Mouse (Mus musculus) liver, embryonic 11.5 days (tissue): ENCODE data around the gene Mfap1a. TPM values are rescaled to one million over a fixed set of nuclear protein-coding genes. Genes with fewer than 3 reads are reported as not detected.

Source experiments
- ATAC-seq: fragments of 200-750 bp; cut with Nextera tagmentation; replicated peaks from 2 replicates; pipeline ENCODE4 v1.8.0; 2017; ENCODE audit warnings: moderate number of reproducible peaks, mild to moderate bottlenecking, moderate TSS enrichment, moderate library complexity; ENCODE audit not compliant: low FRiP score
- DNase-seq: peaks from one replicate; pipeline ENCODE4 v3.0.0-alpha.2; 2017; ENCODE audit warnings: low spot score
- H3K27ac ChIP-seq: fragments of 300-500 bp; sonication (generic); 2 replicates; pipeline ENCODE4 v1.5.1; 2014; ENCODE audit warnings: mild to moderate bottlenecking, low read depth, low read length, control low read depth
- H3K27me3 ChIP-seq: fragments of 300-500 bp; sonication (generic); replicated peaks from 2 replicates; pipeline ENCODE4 v1.6.1; 2014; ENCODE audit warnings: low read length, mixed read lengths; ENCODE audit not compliant: control insufficient read depth, insufficient read depth
- H3K36me3 ChIP-seq: fragments of 300-500 bp; sonication (generic); 2 replicates; pipeline ENCODE4 v1.6.1; 2014; ENCODE audit warnings: mild to moderate bottlenecking, low read length, moderate library complexity, mixed read lengths; ENCODE audit not compliant: control insufficient read depth, insufficient read depth
- H3K4me1 ChIP-seq: fragments of 300-500 bp; sonication (generic); replicated peaks from 2 replicates; pipeline ENCODE4 v1.6.1; 2014; ENCODE audit warnings: low read length, mixed read lengths; ENCODE audit not compliant: control insufficient read depth, insufficient read depth
- H3K4me2 ChIP-seq: fragments of 300-500 bp; sonication (generic); 2 replicates; pipeline ENCODE4 v1.6.1; 2014; ENCODE audit warnings: mild to moderate bottlenecking, control low read depth, moderate library complexity
- H3K4me3 ChIP-seq: fragments of 300-500 bp; sonication (generic); 2 replicates; pipeline ENCODE4 v1.5.1; 2014; ENCODE audit warnings: low read depth, low read length, control low read depth
- H3K9ac ChIP-seq: fragments of 300-500 bp; sonication (generic); 2 replicates; pipeline ENCODE4 v1.6.1; 2014; ENCODE audit warnings: low read depth, low read length, control low read depth
- H3K9me3 ChIP-seq: fragments of 300-500 bp; sonication (generic); 2 replicates; pipeline ENCODE4 v1.6.1; 2016; ENCODE audit warnings: low read length, inconsistent platforms, mixed read lengths; ENCODE audit not compliant: control insufficient read depth
- WGBS: fragments of 180-500 bp; shearing (Covaris S2); extraction: QIAGEN DNeasy Blood & Tissue Kit; methylation state at CpG from one replicate; pipeline ENCODE4 v1.1.7; 2014; 5-methylcytosine and 5-hydroxymethylcytosine counted together
- polyA plus RNA-seq: library from polyadenylated mRNA; unstranded; fragments of >200 nt; fragmentation: Nextera tagmentation; extraction: Ambion mirVana; gene quantifications from 2 replicates; pipeline ENCODE4 v1.2.1, GENCODE M21; 2014

The Mfap1a gene
- polyA plus RNA-seq, 1 experiment from 2014 or later, result 22.4 TPM

DNA sequence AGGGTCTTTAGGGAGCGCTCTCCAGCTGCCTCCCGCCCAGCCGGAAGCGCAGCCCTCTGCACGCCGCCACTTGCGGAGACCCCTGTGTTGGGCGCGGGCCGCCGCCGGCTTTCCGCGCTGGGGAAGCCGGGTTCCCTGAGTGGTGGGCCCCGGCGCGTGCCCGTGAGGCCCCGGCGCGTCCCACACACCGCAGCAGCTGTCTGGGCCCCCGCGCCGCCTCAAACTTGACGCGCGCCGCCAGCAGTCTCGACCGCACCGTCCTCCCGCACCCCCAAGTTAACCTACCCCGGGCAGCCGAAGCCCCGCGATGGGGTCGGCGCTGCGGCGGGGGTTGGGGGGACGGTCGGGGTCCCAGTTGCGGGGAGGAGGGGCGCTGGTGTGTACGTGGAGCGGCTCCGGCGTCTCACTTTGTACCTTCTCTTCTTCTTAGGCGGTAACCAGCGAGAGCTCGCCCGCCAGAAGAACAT is 56.9 kb downstream of the Mfap1a start:
- Histone ChIP-seq H3K9me3 (no peaks in the 10 kb centered on the region), H3K4me1 (peaks cover 13% of the 10 kb centered on the region), H3K27ac (peak overlapping the region; percentile 94), H3K4me2 (peak overlapping the region; percentile 95), H3K36me3 (peaks cover 18% of the 10 kb centered on the region), H3K27me3 (no peaks in the 10 kb centered on the region), H3K9ac (peak overlapping the region; percentile 95), H3K4me3 (peak overlapping the region; percentile 100)
- DNase-seq (no peak), ATAC-seq (peak; percentile 16)
- WGBS, result under 1% methylated on average over 54 of the region's 54 CpGs

DNA sequence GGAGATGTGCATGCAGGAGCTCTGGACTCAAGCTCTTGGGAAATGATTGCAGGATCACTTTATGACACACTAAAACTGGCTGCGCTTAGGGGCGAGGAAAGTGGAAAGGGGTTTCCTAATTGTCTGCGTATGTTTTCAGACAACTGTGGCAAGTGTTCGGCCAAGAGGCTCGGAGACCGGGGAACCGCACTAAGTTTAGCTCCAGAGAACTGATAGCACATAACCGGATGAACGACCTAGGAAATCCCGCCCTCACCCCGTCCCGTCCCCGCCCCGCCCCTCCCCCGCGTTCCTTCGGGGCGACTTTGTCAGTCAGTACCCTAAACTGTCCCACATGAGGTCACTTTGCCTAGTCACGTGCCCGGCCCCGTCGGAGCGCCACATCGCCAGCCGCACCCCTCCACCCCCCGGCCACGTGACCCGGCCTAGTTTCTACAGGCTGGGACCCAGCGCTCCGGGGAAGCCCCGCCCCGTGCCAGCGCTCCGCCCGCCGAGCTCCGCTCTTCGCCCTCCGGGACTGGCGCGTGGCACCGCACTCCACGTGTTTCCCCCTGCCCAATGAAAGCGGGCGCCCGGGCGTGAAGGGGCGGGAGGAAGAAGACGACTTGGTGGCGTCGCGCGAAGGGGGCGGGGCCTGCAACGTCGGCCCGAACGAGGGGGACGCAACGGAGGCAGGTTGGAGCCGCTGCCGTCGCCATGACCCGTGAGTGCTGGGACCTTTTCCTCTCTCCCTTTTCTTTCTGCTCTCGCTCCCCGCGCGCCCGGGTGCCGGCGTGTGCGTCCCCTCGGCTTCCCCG is 57.5 kb downstream of the Mfap1a start, which contains the start of gene Serf2:
TSS of gene Serf2 (plus strand) at position 457 of the 797 bp plus-strand sequence.
- Histone ChIP-seq H3K27me3 (no peaks in the 10 kb centered on the region), H3K36me3 (peaks cover 18% of the 10 kb centered on the region), H3K4me2 (peak within 1 kb of the TSS; percentile 95), H3K4me3 (peak within 1 kb of the TSS; percentile 100), H3K27ac (peak within 1 kb of the TSS; percentile 94), H3K9ac (peak within 1 kb of the TSS; percentile 95), H3K4me1 (peaks cover 13% of the 10 kb centered on the region), H3K9me3 (no peaks in the 10 kb centered on the region)
- peak; percentile 97 for ATAC-seq
- 2% methylated on average over 67 of the region's 74 CpGs for WGBS
- DNase-seq, result peak; percentile 100

DNA sequence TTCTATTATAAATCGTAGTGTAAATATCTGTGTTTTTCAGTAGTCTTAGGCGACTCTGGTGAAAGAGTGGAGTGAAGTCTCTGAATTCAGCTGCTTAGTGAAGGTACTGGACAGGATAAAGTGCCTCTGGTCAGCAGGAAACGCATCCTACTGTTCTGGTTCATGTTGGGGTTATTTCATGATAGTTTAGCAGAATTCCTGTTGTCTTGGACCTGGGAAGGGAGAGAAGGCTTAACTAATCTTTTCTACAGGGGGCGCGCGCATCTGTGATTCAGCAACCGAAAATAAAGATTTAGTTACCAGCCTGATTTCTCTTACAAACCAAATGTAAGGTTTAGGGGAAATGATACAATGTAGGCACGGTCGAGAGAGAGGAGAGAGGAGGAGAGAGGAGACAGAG is 58.3 kb downstream of the Mfap1a start:
- WGBS, result 16% methylated on average over 9 of the region's 9 CpGs
- peak overlapping the region; percentile 87 for H3K27ac ChIP-seq

DNA sequence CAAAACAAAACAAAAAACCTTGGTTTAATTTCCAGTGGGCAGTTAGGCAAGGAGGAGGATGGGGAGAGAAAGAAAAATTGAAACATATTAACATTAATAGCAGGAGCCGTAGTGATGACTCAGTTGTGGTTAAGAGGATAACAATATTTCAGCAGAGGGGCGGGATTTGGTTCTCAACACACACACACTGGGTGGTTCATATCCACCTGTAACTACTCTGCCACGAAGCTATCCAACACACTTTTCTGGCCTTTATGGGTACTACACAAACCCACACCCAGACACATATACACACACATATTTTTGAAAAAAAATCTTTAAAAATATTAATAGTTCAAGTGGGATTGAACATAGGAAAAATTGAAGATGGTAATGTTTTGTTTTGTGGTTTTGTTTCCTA is 59.5 kb downstream of the Mfap1a start:
- no peak overlapping the region for H3K4me2 ChIP-seq
- no peak overlapping the region for H3K27ac ChIP-seq
- WGBS, result 68% methylated on average over 3 of the region's 3 CpGs
- H3K9ac ChIP-seq, result no peak overlapping the region
- no peak overlapping the region for H3K4me3 ChIP-seq
- no peak for ATAC-seq
- peaks cover 6% of the 10 kb centered on the region for H3K36me3 ChIP-seq
- no peak for DNase-seq
- 0 out of 2 replicates have a peak, but pooled peaks cover under 1% of the 10 kb centered on the region for H3K27me3 ChIP-seq
- no peaks in the 10 kb centered on the region for H3K9me3 ChIP-seq
- peaks cover 22% of the 10 kb centered on the region for H3K4me1 ChIP-seq

More for the DNA sequence above, 58.3 kb downstream of the Mfap1a start:
- H3K9ac ChIP-seq, result peak overlapping the region; percentile 66
- H3K36me3 ChIP-seq, result peaks cover 15% of the 10 kb centered on the region
- peak overlapping the region; percentile 100 for H3K4me3 ChIP-seq
- H3K9me3 ChIP-seq, result no peaks in the 10 kb centered on the region
- no peaks in the 10 kb centered on the region for H3K27me3 ChIP-seq
- peaks cover 14% of the 10 kb centered on the region for H3K4me1 ChIP-seq
- ATAC-seq (no peak), DNase-seq (no peak)
- H3K4me2 ChIP-seq, result peak overlapping the region; percentile 95

DNA sequence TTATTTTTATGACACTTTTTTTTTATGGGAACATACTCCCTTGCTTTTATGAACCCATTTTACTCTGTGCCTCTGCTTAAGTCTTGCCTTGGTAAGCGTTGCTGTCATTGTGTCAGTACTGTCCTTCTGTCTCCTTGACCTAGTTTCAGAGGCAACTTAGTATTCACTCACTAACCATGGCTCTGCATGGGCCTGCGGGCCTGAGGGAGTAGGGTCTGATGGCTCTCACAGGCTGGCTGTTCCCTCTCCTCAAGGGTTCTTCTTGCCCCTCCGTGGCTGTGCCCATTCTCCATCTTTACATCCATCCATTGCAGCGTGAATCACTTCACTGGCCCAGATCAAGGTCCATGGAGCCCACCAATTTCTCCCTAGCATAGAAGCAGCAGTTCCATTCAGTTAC is 60.0 kb downstream of the Mfap1a start:
- no peak overlapping the region for H3K4me2 ChIP-seq
- 78% methylated on average over 4 of the region's 4 CpGs for WGBS
- 0 out of 2 replicates have a peak, but pooled peaks cover 5% of the 10 kb centered on the region for H3K27me3 ChIP-seq
- DNase-seq (no peak), ATAC-seq (no peak)
- H3K27ac ChIP-seq, result no peak overlapping the region
- peaks cover 24% of the 10 kb centered on the region for H3K4me1 ChIP-seq
- peaks cover 4% of the 10 kb centered on the region for H3K36me3 ChIP-seq
- H3K9me3 ChIP-seq, result no peaks in the 10 kb centered on the region
- H3K4me3 ChIP-seq, result no peak overlapping the region
- H3K9ac ChIP-seq, result no peak overlapping the region

DNA sequence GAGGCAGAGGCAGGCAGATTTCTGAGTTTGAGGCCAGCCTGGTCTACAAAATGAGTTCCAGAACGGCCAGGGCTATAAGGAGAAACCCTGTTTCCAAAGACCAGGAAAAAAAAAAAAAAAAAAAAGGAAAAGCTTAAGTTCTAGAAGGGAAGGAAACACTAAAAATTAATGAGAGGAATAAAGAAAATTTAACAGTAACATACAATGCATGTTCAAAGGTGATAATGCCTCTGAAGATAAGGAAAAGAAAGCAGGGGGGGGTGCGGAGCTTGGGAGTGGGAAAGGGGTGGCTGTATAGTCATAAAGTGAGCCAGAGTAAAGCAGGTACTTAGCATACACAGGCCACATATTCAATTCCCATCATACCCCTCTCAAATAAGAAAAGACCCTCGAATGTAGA is 61.3 kb downstream of the Mfap1a start:
- Histone ChIP-seq H3K4me1 (peaks cover 15% of the 10 kb centered on the region), H3K27ac (no peak overlapping the region), H3K4me3 (no peak overlapping the region), H3K36me3 (no peaks in the 10 kb centered on the region), H3K9me3 (no peaks in the 10 kb centered on the region), H3K4me2 (no peak overlapping the region), H3K27me3 (0 out of 2 replicates have a peak, but pooled peaks cover 7% of the 10 kb centered on the region), H3K9ac (no peak overlapping the region)
- DNase-seq (no peak), ATAC-seq (no peak)
- WGBS, result 72% methylated on average over 3 of the region's 3 CpGs

DNA sequence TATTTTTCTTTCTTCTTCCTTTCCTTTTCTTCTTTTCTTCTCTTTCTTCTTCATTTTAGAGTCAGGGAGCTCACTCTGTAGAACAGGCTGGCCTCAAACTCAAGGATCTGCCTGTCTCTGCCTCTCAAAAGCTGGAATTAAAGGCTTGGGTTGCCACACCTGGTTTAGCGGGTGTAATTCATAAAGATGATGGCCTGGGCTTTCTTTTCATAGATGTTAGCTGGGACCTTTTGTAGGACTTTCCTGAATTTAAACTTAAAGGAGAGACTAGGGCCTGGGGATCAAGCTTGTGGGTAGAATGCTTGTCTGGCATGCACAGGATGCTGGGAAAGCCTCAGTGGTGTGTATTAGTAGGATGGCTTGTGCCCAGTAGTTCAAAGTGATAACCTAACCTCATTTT is 62.3 kb downstream of the Mfap1a start, which contains the start of gene Ell3:
TSS of gene Ell3 (minus strand) at position 101 of the 400 bp plus-strand sequence.
- H3K36me3 ChIP-seq, result no peaks in the 10 kb centered on the region
- peak within 1 kb of the TSS; percentile 90 for H3K4me2 ChIP-seq
- H3K27me3 ChIP-seq, result 0 out of 2 replicates have a peak, but pooled peaks cover 7% of the 10 kb centered on the region
- H3K9ac ChIP-seq, result 0 out of 2 replicates have a peak within 1 kb of the TSS, but pooled peaks have one; percentile 31
- no peak within 1 kb of the TSS for H3K4me3 ChIP-seq
- H3K4me1 ChIP-seq, result peaks cover 15% of the 10 kb centered on the region
- DNase-seq, result no peak
- 85% methylated on average over 1 of the region's 1 CpGs for WGBS
- ATAC-seq, result no peak
- H3K9me3 ChIP-seq, result no peaks in the 10 kb centered on the region
- no peak within 1 kb of the TSS for H3K27ac ChIP-seq

DNA sequence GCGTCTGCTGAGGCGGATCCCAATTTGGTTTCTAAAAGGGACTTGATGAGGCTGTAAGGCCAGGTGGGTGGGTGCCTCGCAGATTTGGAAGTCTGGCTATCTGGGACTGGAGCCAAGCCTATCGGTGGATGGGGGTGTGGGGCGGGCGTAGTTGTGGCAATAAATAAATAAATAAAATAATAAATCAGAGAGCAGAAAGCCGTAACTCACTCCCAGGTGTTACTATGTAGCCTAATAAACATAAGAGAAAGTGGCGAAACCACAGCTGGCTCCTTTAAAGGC is 63.5 kb downstream of the Mfap1a start:
- Histone ChIP-seq H3K4me2 (peak overlapping the region; percentile 90), H3K9me3 (no peaks in the 10 kb centered on the region), H3K27me3 (0 out of 2 replicates have a peak, but pooled peaks cover 7% of the 10 kb centered on the region), H3K9ac (0 out of 2 replicates have a peak overlapping the region, but pooled peaks have one; percentile 31), H3K4me1 (peaks cover 15% of the 10 kb centered on the region), H3K36me3 (peaks cover 4% of the 10 kb centered on the region), H3K27ac (no peak overlapping the region), H3K4me3 (peak overlapping the region; percentile 53)
- WGBS, result 27% methylated on average over 8 of the region's 8 CpGs
- no peak for DNase-seq
- no peak for ATAC-seq
